Mouse (Mus musculus): Measurements from ENCODE around the gene Mettl23. TPM values are rescaled to one million over a fixed set of nuclear protein-coding genes. Genes with fewer than 3 reads are reported as not detected.

The Mettl23 gene
- total and polyA plus RNA-seq, 2 experiments from 2014 or later: 32.2 to 47.4 TPM

DNA sequence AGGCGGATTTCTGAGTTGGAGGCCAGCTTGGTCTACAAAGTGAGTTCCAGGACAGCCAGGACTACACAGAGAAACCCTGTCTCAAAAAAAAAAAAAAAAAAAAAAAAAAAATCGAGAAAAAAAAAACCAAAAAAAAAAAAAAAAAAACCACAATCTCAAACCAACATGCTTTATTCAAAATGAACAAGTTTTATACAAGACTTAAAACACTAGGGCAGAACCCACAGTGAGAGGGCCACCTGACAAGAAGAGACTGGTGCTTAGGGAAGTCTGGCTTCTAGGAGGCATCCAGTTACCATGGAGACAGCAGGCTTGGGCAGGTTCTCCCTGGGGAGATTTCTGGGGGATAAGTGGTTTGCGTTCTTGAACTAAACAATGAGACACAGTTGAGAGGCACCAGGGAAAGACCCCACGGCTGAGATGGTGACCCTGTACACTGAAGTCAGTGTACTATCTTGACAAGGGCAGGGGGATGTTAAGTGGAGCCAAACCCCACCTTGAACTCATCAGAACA is 10.8 kb upstream of the Mettl23 start:
- ATAC-seq (ENCODE audit: low FRiP score) (no peak), DNase-seq (ENCODE audit: low spot score) (peak; percentile 32)
- 16% methylated on average over 4 of the region's 4 CpGs for WGBS
- TF ChIP-seq CTCF (IDR thresholded peaks at IDR 0.05): no peak
- Histone ChIP-seq H3K36me3 (ENCODE audit: insufficient read depth, low read length) (peaks cover 34% of the 10 kb centered on the region), H3K4me2 (ENCODE audit: low read depth, low read length, poor library complexity, severe bottlenecking) (no peak overlapping the region), H3K9ac (replicated peaks; ENCODE audit: low read length, poor library complexity, severe bottlenecking) (no peak overlapping the region), H3K27me3 (ENCODE audit: insufficient read depth, low read length) (no peaks in the 10 kb centered on the region), H3K27ac (ENCODE audit: low read depth, low read length) (no peak overlapping the region), H3K4me1 (ENCODE audit: insufficient read depth, low read length) (peaks cover 6% of the 10 kb centered on the region; the same call in 1 of the 2 replicates), H3K4me3 (ENCODE audit: low read depth, low read length) (no peak overlapping the region), H3K9me3 (ENCODE audit: low read length) (no peaks in the 10 kb centered on the region)

GRCm38 (mm10) chr11:116834954-116835353 is 8.1 kb upstream of the Mettl23 start:
- H3K36me3 ChIP-seq (ENCODE audit: insufficient read depth, low read length): peaks cover 57% of the 10 kb centered on the region
- no peaks in the 10 kb centered on the region for H3K9me3 ChIP-seq (ENCODE audit: low read length)
- H3K4me1 ChIP-seq (ENCODE audit: insufficient read depth, low read length): no peaks in the 10 kb centered on the region
- no peak overlapping the region for H3K4me2 ChIP-seq (ENCODE audit: low read depth, low read length, poor library complexity, severe bottlenecking)
- no peak overlapping the region for H3K9ac ChIP-seq (replicated peaks; ENCODE audit: low read length, poor library complexity, severe bottlenecking)
- H3K27me3 ChIP-seq (ENCODE audit: insufficient read depth, low read length): no peaks in the 10 kb centered on the region
- no peak for TF ChIP-seq CTCF (IDR thresholded peaks at IDR 0.05)
- H3K27ac ChIP-seq (ENCODE audit: low read depth, low read length): no peak overlapping the region
- 95% methylated on average over 1 of the region's 1 CpGs for WGBS
- ATAC-seq (ENCODE audit: low FRiP score) (no peak), DNase-seq (ENCODE audit: low spot score) (no peak)
- H3K4me3 ChIP-seq (ENCODE audit: low read depth, low read length): no peak overlapping the region

DNA sequence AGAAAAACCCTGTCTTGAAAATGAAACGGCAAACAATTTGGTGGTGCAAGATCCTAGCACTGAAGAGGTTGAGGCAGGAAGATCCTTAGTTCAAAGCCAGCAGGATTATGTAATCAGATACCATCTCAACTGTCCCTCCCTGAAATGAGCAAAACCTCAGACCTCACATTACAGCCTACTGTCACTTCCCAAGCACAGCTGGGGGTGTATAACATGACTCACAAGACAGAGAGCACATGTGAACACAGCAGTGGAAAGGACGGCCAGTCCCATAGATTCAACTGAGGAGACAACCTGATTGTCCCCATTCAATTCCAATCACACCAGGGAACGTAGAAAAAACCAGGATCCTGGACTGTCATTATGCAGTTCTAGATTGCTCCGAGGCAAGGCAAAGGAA is 6.8 kb upstream of the Mettl23 start:
- Histone ChIP-seq H3K36me3 (ENCODE audit: insufficient read depth, low read length) (peaks cover 68% of the 10 kb centered on the region), H3K9me3 (ENCODE audit: low read length) (no peaks in the 10 kb centered on the region), H3K4me3 (ENCODE audit: low read depth, low read length) (no peak overlapping the region), H3K9ac (replicated peaks; ENCODE audit: low read length, poor library complexity, severe bottlenecking) (no peak overlapping the region), H3K4me1 (ENCODE audit: insufficient read depth, low read length) (0 out of 2 replicates have a peak, but pooled peaks cover 3% of the 10 kb centered on the region), H3K27me3 (ENCODE audit: insufficient read depth, low read length) (no peaks in the 10 kb centered on the region), H3K27ac (ENCODE audit: low read depth, low read length) (no peak overlapping the region), H3K4me2 (ENCODE audit: low read depth, low read length, poor library complexity, severe bottlenecking) (no peak overlapping the region)
- TF ChIP-seq CTCF (IDR thresholded peaks at IDR 0.05): no peak
- DNase-seq (ENCODE audit: low spot score): no peak
- no peak for ATAC-seq (ENCODE audit: low FRiP score)
- 89% methylated on average over 4 of the region's 4 CpGs for WGBS

DNA sequence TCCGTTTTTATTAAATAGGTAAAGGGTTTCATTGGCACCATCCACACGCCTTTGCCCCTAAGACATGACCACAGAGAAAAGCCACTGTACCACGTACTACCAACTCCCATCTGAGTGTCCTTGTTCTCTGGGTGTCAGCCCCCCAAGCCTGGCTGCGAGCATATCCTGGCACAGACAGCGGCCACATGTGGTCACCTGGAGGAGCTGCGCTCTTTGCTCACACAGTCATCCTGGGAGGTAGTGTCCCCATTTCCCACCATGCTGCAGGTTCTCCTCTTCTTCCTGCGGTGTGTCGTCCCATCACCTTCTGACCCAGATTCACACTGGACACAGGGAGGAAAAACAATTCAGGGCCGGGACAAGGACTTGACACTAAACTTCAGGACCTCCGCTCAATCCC is 5.6 kb upstream of the Mettl23 start:
- Histone ChIP-seq H3K36me3 (ENCODE audit: insufficient read depth, low read length) (peaks cover 68% of the 10 kb centered on the region), H3K27ac (ENCODE audit: low read depth, low read length) (no peak overlapping the region), H3K4me1 (ENCODE audit: insufficient read depth, low read length) (peaks cover 3% of the 10 kb centered on the region; the same call in 1 of the 2 replicates), H3K9me3 (ENCODE audit: low read length) (no peaks in the 10 kb centered on the region), H3K27me3 (ENCODE audit: insufficient read depth, low read length) (no peaks in the 10 kb centered on the region), H3K9ac (replicated peaks; ENCODE audit: low read length, poor library complexity, severe bottlenecking) (no peak overlapping the region), H3K4me3 (ENCODE audit: low read depth, low read length) (no peak overlapping the region), H3K4me2 (ENCODE audit: low read depth, low read length, poor library complexity, severe bottlenecking) (no peak overlapping the region)
- 95% methylated on average over 10 of the region's 10 CpGs for WGBS
- peak; percentile 25; the same call in 1 of the 2 replicates for TF ChIP-seq CTCF (IDR thresholded peaks at IDR 0.05)
- DNase-seq (ENCODE audit: low spot score): no peak
- no peak for ATAC-seq (ENCODE audit: low FRiP score)

DNA sequence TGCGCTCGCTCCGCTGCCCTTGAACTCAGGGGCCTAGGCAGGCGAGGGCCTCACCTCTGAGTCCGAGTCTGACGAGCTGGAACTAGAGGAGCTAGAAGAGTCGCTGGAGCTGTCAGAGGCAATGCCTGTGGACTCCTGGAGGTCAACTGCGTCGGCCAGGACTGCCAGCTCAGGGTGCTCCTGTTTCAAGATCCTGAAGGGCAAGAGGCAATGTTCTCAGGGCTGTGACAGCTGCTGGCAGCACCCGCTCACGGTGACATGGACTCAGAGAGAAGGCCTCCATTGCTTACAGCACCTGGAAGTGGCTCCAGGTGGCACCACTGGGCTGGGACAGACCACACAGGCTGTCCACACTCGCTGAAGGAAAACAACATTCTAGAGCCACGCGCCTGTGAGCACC is 4.1 kb upstream of the Mettl23 start:
- Histone ChIP-seq H3K9me3 (ENCODE audit: low read length) (no peaks in the 10 kb centered on the region), H3K4me2 (ENCODE audit: low read depth, low read length, poor library complexity, severe bottlenecking) (no peak overlapping the region), H3K4me3 (ENCODE audit: low read depth, low read length) (no peak overlapping the region), H3K27ac (ENCODE audit: low read depth, low read length) (no peak overlapping the region), H3K9ac (replicated peaks; ENCODE audit: low read length, poor library complexity, severe bottlenecking) (no peak overlapping the region), H3K36me3 (ENCODE audit: insufficient read depth, low read length) (peaks cover 58% of the 10 kb centered on the region), H3K4me1 (ENCODE audit: insufficient read depth, low read length) (peaks cover 3% of the 10 kb centered on the region; the same call in 1 of the 2 replicates), H3K27me3 (ENCODE audit: insufficient read depth, low read length) (no peaks in the 10 kb centered on the region)
- DNase-seq (ENCODE audit: low spot score) (no peak), ATAC-seq (ENCODE audit: low FRiP score) (no peak)
- 89% methylated on average over 14 of the region's 14 CpGs for WGBS
- TF ChIP-seq CTCF (IDR thresholded peaks at IDR 0.05): no peak

DNA sequence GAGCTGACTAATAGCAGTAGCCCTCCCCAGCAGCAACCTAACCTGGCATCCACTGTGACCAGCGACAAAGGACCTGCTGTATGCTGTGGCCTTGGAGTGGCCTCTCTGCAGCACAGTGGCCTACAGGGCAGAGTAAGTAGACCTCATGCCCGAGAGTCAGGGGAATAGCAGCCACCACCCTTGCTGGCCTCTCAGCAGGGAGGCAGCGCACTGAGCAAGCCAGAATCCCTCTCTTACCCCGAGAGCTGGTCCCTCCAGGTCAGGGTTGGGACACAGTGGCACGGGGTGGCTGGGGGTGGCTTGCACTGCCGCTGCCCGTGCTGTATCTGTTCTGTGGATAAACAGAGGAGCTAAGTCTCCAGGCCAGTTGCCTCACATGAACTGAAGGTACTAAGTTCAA is 3.5 kb upstream of the Mettl23 start:
- H3K27ac ChIP-seq (ENCODE audit: low read depth, low read length): no peak overlapping the region
- ATAC-seq (ENCODE audit: low FRiP score) (no peak), DNase-seq (ENCODE audit: low spot score) (no peak)
- no peaks in the 10 kb centered on the region for H3K9me3 ChIP-seq (ENCODE audit: low read length)
- 0 out of 2 replicates have a peak overlapping the region, but pooled peaks have one; percentile 20 for H3K9ac ChIP-seq (replicated peaks; ENCODE audit: low read length, poor library complexity, severe bottlenecking)
- 69% methylated on average over 7 of the region's 7 CpGs for WGBS
- no peaks in the 10 kb centered on the region for H3K27me3 ChIP-seq (ENCODE audit: insufficient read depth, low read length)
- peaks cover 52% of the 10 kb centered on the region for H3K36me3 ChIP-seq (ENCODE audit: insufficient read depth, low read length)
- H3K4me2 ChIP-seq (ENCODE audit: low read depth, low read length, poor library complexity, severe bottlenecking): no peak overlapping the region
- no peak overlapping the region for H3K4me3 ChIP-seq (ENCODE audit: low read depth, low read length)
- H3K4me1 ChIP-seq (ENCODE audit: insufficient read depth, low read length): peaks cover 3% of the 10 kb centered on the region; the same call in 1 of the 2 replicates
- no peak for TF ChIP-seq CTCF (IDR thresholded peaks at IDR 0.05)

Measured in midbrain, postnatal 0 days (tissue).